Mouse (Mus musculus) MEL (cell line): ENCODE measurements at regions not wholly inside any gene's neighbourhood (a gene's known extent, or its start where the extent isn't known, plus 50 kb on each side); places are given as distances from the start of the nearest gene placed in this dataset.

Experiments used
- DNase-seq: peaks from one replicate; pipeline ENCODE4 v3.0.0; 2011; ENCODE audit warnings: low read depth, low spot score
- H3K27ac ChIP-seq: 2 replicates; pipeline ENCODE4 v1.5.1; 2012; ENCODE audit warnings: low read depth, mild to moderate bottlenecking, control low read depth, low read length, moderate library complexity; ENCODE audit not compliant: control insufficient read depth
- H3K27me3 ChIP-seq, 2 experiments: fragments of 150-350 bp in 1 of 2; sonication (generic) in 1 of 2; 2 replicates each; pipeline ENCODE4 v1.6.1; 2012; ENCODE audit warnings: low read length in 2 of 2, mild to moderate bottlenecking in 2 of 2, improper control_type of control experiment in 1 of 2, moderate library complexity in 1 of 2; ENCODE audit not compliant: insufficient read depth in 2 of 2, control insufficient read depth in 1 of 2
- H3K36me3 ChIP-seq, 2 experiments: 2 replicates each; pipeline ENCODE4 v1.6.1; 2012 to 2014; ENCODE audit warnings: low read length in 2 of 2, improper control_type of control experiment in 1 of 2, inconsistent platforms in 1 of 2, mild to moderate bottlenecking in 1 of 2; ENCODE audit not compliant: insufficient read depth in 2 of 2, control insufficient read depth in 1 of 2
- H3K4me1 ChIP-seq, 2 experiments: fragments of 150-350 bp in 1 of 2; sonication (generic) in 1 of 2; 2 replicates each; pipeline ENCODE4 v1.6.1; 2012; ENCODE audit warnings: low read length in 2 of 2, improper control_type of control experiment in 1 of 2, mild to moderate bottlenecking in 1 of 2; ENCODE audit not compliant: insufficient read depth in 2 of 2, control insufficient read depth in 1 of 2
- H3K4me3 ChIP-seq, 2 experiments: fragments of 150-350 bp in 1 of 2; sonication (generic) in 1 of 2; 2 replicates each; pipeline ENCODE4 v1.5.1; 2012; ENCODE audit warnings: low read depth in 2 of 2, low read length in 2 of 2, mild to moderate bottlenecking in 2 of 2, moderate library complexity in 2 of 2, control low read depth in 1 of 2, improper control_type of control experiment in 1 of 2; ENCODE audit not compliant: control insufficient read depth in 1 of 2, insufficient read depth in 1 of 2
- H3K79me2 ChIP-seq: 2 replicates; pipeline ENCODE4 v1.6.1; 2012; ENCODE audit warnings: mild to moderate bottlenecking, low read length, moderate library complexity; ENCODE audit not compliant: control insufficient read depth, poor library complexity, insufficient read depth
- H3K9ac ChIP-seq: 2 replicates; pipeline ENCODE4 v1.6.1; 2012; ENCODE audit warnings: low read depth, mild to moderate bottlenecking, control low read depth, low read length, moderate library complexity; ENCODE audit not compliant: control insufficient read depth, poor library complexity, severe bottlenecking
- H3K9me3 ChIP-seq: fragments of 150-350 bp; sonication (generic); replicated peaks from 2 replicates; pipeline ENCODE4 v1.6.1; 2012; ENCODE audit warnings: mild to moderate bottlenecking, low read length, improper control_type of control experiment, moderate library complexity; ENCODE audit not compliant: insufficient read depth
- BHLHE40 ChIP-seq: IDR thresholded peaks from 2 replicates; pipeline ENCODE4 v1.6.1; 2012; ENCODE audit warnings: low read depth, mild to moderate bottlenecking, inconsistent platforms, low read length, improper control_type of control experiment, borderline replicate concordance
- CHD1 ChIP-seq: IDR thresholded peaks from 2 replicates; pipeline ENCODE4 v1.6.1; 2012; ENCODE audit warnings: low read depth, mild to moderate bottlenecking, inconsistent platforms, low read length, improper control_type of control experiment
- CTCF ChIP-seq, 3 experiments: IDR thresholded peaks in 2 of 3; conservative IDR thresholded peaks in 1 of 3; 2 replicates each; pipeline ENCODE4 v1.5.1; 2011 to 2012; ENCODE audit warnings: low read length in 3 of 3, low read depth in 2 of 3, mild to moderate bottlenecking in 2 of 3, improper control_type of control experiment in 1 of 3, inconsistent platforms in 1 of 3, mixed read lengths in 1 of 3, moderate library complexity in 1 of 3; ENCODE audit not compliant: control insufficient read depth in 1 of 3, insufficient read depth in 1 of 3, poor library complexity in 1 of 3, severe bottlenecking in 1 of 3
- E2F4 ChIP-seq: IDR thresholded peaks from 2 replicates; pipeline ENCODE4 v1.6.1; 2011; ENCODE audit warnings: low read depth, low read length, improper control_type of control experiment, borderline replicate concordance
- ETS1 ChIP-seq: IDR thresholded peaks from 2 replicates; pipeline ENCODE4 v1.6.1; 2012; ENCODE audit warnings: low read depth, mild to moderate bottlenecking, inconsistent platforms, low read length, improper control_type of control experiment, moderate library complexity
- GABPA ChIP-seq: IDR thresholded peaks from 2 replicates; pipeline ENCODE4 v1.6.1; 2012; ENCODE audit warnings: low read depth, mild to moderate bottlenecking, inconsistent platforms, low read length, improper control_type of control experiment, moderate library complexity
- HCFC1 ChIP-seq: IDR thresholded peaks from 2 replicates; pipeline ENCODE4 v1.6.1; 2012; ENCODE audit warnings: low read depth, mild to moderate bottlenecking, inconsistent platforms, low read length, improper control_type of control experiment, moderate library complexity
- JUND ChIP-seq: IDR thresholded peaks from 2 replicates; pipeline ENCODE4 v1.6.1; 2011; ENCODE audit warnings: low read depth, mild to moderate bottlenecking, improper control_type of control experiment, low read length
- MEF2A ChIP-seq: IDR thresholded peaks from 2 replicates; pipeline ENCODE4 v1.6.1; 2014; ENCODE audit warnings: low read depth, mild to moderate bottlenecking, inconsistent platforms, low read length, improper control_type of control experiment; ENCODE audit not compliant: poor library complexity, insufficient replicate concordance, severe bottlenecking; ENCODE audit errors: extremely low read depth
- NELFE ChIP-seq: IDR thresholded peaks from 2 replicates; pipeline ENCODE4 v1.6.1; 2011; ENCODE audit warnings: low read depth, low read length, improper control_type of control experiment
- NRF1 ChIP-seq: IDR thresholded peaks from 2 replicates; pipeline ENCODE4 v1.6.1; 2014; ENCODE audit warnings: low read depth, mild to moderate bottlenecking, inconsistent platforms, low read length, improper control_type of control experiment, moderate library complexity; ENCODE audit not compliant: poor library complexity, insufficient read depth, severe bottlenecking
- POLR2A ChIP-seq, 2 experiments: IDR thresholded peaks; 2 replicates each; pipeline ENCODE4 v1.6.1; 2011 to 2012; ENCODE audit warnings: low read length in 2 of 2, mild to moderate bottlenecking in 2 of 2, control low read depth in 1 of 2, improper control_type of control experiment in 1 of 2, low read depth in 1 of 2, moderate library complexity in 1 of 2; ENCODE audit not compliant: control insufficient read depth in 1 of 2, insufficient read depth in 1 of 2, poor library complexity in 1 of 2
- POLR2AphosphoS2 ChIP-seq: IDR thresholded peaks from 2 replicates; pipeline ENCODE4 v1.6.1; 2011; ENCODE audit warnings: low read length, improper control_type of control experiment
- POLR2AphosphoS5 ChIP-seq: IDR thresholded peaks from 2 replicates; pipeline ENCODE4 v1.6.1; 2012; ENCODE audit warnings: low read depth, borderline replicate concordance, mild to moderate bottlenecking, inconsistent platforms, low read length, moderate library complexity, mixed read lengths
- RAD21 ChIP-seq: IDR thresholded peaks from 2 replicates; pipeline ENCODE4 v1.6.1; 2011; ENCODE audit warnings: mild to moderate bottlenecking, low read depth, low read length, improper control_type of control experiment
- SMC3 ChIP-seq: IDR thresholded peaks from 2 replicates; pipeline ENCODE4 v1.6.1; 2011; ENCODE audit warnings: low read depth, low read length, improper control_type of control experiment
- TCF12 ChIP-seq: IDR thresholded peaks from 2 replicates; pipeline ENCODE4 v1.6.1; 2014; ENCODE audit warnings: low read depth, mild to moderate bottlenecking, inconsistent platforms, low read length, improper control_type of control experiment, moderate library complexity

DNA sequence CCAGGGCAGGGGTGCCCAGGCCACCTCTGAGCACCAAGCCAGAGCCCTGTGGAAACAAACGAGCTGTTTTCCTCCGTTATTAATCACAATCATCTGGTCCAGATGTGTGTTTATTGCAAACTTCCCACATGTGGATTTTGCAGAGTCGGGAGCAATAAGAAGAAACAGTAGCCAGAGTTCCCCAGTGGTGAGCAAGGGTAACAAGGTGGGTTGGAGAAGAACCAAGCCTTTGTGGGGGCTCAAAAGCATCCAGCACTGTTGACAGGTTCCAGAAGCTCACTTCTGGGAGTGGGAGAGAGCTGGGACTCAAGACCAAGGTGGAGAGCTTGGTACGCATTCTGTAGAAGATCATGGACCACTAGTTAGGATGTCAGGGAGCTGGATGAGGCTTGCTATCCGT, 63.6 kb downstream of the Hif1an start:
- Histone ChIP-seq H3K4me1 (no peaks in the 10 kb centered on the region), H3K9me3 (no peaks in the 10 kb centered on the region), H3K36me3 (no peaks in the 10 kb centered on the region), H3K9ac (no peak overlapping the region), H3K27ac (no peak overlapping the region), H3K79me2 (no peaks in the 10 kb centered on the region), H3K4me3 (no peak overlapping the region), H3K27me3 (peaks cover 0 to 8% of the 10 kb centered on the region in 2 experiments; a peak in 2 of 4 replicates)
- DNase-seq, result no peak
- TF ChIP-seq TCF12, result no peak
- TF ChIP-seq MEF2A, result no peak
- no peak for TF ChIP-seq JUND

DNA sequence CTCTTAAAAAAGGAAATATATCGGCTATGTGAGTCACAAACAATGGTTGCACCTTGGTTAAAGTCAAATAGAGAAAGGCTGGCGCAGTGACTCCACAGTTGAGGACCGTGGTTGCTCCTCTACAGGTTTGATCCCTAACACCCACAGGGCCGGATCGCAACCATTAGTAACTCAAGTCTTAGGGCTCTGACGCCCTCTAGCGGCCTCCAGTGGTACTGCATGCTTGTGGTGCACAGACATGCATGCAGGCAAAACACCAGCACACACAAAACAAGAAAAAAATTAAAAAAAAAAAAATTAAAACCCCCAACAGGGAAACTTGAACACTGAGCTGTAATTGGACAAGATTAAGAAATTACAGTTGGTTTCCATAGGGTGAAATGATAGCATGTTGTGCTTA, 67.1 kb downstream of the Hif1an start:
- Histone ChIP-seq H3K27me3 (no peaks in the 10 kb centered on the region), H3K9me3 (no peaks in the 10 kb centered on the region), H3K79me2 (no peaks in the 10 kb centered on the region), H3K4me3 (no peak overlapping the region), H3K9ac (no peak overlapping the region), H3K4me1 (no peaks in the 10 kb centered on the region), H3K36me3 (no peaks in the 10 kb centered on the region)
- peak; percentile 24 for DNase-seq
- TF ChIP-seq HCFC1 (no peak), GABPA (no peak), SMC3 (peak; percentile 18; the same call in 1 of the 2 replicates), CTCF (IDR thresholded peaks at IDR 0.05 in 2 of 3, conservative IDR thresholded peaks at IDR 0.05 in 1 of 3; ENCODE audit: control insufficient read depth in 1 of 3, insufficient read depth in 1 of 3, low read depth in 2 of 3, low read length in 3 of 3, poor library complexity in 1 of 3, severe bottlenecking in 1 of 3) (peak; percentile 57 to 75 (median 70)), E2F4 (no peak), NRF1 (no peak), ETS1 (no peak), RAD21 (no peak), POLR2A (IDR thresholded peaks at IDR 0.05; ENCODE audit: control insufficient read depth in 1 of 2, insufficient read depth in 1 of 2, low read depth in 1 of 2, low read length in 2 of 2, poor library complexity in 1 of 2) (no peak), NELFE (no peak), BHLHE40 (no peak), POLR2AphosphoS2 (no peak), CHD1 (no peak), POLR2AphosphoS5 (no peak)
- TF ChIP-seq, all 39 proteins: peak for 2
- no peak overlapping the region for H3K27ac ChIP-seq
